Mouse (Mus musculus) cerebellum, postnatal 4 days (tissue): ENCODE measurements at regions not wholly inside any gene's neighbourhood (a gene's known extent, or its start where the extent isn't known, plus 50 kb on each side); places are given as distances from the start of the nearest gene placed in this dataset.
A peak's percentile ranks its signal among the peaks of the same experiment; 100 is the strongest.
"Not testable (repeated sequence)": the region's sequence is repeated elsewhere in the genome, so short reads cannot be mapped to it uniquely, and the experiment has no call there.

Experiments used
- DNase-seq, 2 experiments: peaks; one replicate each; pipeline ENCODE4 v3.0.0; 2022; ENCODE audit warnings: low spot score in 2 of 2, mixed read lengths in 1 of 2

DNA sequence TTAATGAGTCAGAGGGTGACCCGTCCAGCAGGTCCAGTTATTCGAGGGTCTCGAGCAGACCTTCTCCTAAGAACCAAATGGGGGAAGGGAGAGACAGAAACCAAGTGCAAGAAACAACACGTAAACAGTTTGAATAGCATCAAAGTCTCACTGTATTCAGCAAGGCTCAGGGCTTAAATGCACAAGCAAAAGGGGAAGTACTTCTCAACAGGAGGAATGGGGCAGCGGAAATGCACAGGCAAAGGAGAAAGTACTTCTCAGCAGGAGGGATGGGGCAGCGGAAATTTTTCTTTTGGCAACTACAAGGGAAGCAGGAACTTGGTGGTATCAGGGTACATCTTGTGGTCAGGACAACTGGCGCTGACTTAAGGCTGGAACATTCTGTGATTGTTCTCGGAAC lies 330.6 kb downstream of the 9430069I07Rik start:
- not testable (repeated sequence) for DNase-seq

GRCm38 (mm10) chr15:34025396-34025795 lies 332.3 kb downstream of the 9430069I07Rik start:
- no peak for DNase-seq

- DNase-seq = peak; percentile 66 to 80
These were observed 335.8 kb downstream of the 9430069I07Rik start for GRCm38 (mm10) chr15:34021857-34022256.

- peak in 1 of 2 experiments; percentile 24 for DNase-seq
These were observed 341.1 kb downstream of the 9430069I07Rik start for GRCm38 (mm10) chr15:34016397-34017156.

DNA sequence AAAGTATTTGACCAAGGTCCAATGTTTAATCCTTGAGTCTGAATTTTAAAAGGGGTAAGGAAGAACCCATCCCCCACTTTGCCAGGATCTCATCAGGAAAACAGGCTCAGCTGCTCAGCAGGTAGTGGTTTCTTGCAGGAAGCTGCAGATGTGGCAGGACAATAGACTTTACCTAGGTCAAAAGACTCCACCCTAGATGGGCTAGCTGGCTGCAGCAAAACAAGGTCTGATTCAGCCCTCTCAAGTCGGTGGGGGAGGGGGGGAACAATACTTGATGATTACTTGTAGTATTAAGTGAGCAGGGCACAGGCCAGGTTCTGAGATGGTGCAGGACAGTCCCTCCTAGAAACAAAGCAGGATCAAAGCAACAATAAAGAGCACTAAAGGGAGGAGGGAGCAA lies 349.1 kb downstream of the 9430069I07Rik start:
- no peak for DNase-seq

DNA sequence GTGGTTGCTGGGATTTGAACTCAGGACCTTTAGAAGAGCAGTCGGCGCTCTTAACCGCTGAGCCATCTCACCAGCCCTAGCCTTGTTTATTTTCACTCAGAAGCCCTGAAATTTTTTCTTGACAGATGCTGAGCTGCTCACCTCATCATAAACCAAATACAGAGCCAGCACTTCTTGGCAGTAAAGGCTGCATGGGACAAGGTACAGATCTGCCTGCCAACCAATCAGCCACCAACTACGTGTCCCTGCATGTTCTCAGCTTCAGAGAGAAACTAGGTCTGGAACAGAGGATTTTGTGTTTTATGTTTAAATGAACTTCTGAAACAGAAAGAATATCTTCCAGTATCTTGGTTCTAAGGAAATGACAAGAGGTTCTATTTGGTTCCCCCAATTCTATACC lies 365.3 kb downstream of the 9430069I07Rik start:
- DNase-seq = no peak

DNA sequence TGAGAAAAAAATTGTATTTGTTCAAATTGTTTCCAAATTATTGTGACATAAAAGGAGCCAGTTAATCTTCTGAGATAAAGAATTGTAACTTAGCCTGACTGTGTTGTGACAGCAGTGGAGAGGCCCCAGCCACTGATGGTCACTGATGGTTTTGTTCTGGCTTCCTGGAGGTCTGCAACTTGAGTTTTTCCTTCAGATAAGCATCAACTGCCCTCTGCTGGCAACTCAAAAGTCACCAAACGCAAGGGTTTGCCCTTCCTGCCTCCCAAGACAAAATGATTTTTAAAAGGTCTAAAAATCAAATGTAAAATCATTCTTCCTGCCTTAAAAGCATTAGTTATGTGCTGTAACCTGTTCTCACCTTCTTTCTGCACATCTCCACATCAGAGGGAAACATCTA lies 382.6 kb downstream of the 9430069I07Rik start:
- peak in 1 of 2 experiments; percentile 9 for DNase-seq

DNA sequence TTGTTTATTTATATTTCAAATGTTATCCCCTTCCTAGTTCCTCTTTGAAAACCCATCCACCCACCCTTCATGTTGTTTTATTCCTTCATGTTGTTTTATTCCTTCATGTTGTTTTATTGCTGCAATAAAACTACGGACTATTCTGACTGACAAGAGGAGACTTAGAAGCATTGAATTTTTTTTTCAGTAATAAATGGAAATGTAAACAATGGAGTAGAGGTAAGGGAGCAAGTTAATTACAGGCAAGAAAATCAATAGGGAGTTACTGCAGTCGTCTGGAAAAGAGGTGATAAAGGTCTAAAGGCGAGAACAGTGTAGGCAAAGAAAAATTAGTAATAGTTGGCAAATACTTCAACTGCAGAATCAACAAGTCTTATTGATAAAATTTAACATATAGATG lies 384.2 kb downstream of the 9430069I07Rik start:
- no peak for DNase-seq

DNA sequence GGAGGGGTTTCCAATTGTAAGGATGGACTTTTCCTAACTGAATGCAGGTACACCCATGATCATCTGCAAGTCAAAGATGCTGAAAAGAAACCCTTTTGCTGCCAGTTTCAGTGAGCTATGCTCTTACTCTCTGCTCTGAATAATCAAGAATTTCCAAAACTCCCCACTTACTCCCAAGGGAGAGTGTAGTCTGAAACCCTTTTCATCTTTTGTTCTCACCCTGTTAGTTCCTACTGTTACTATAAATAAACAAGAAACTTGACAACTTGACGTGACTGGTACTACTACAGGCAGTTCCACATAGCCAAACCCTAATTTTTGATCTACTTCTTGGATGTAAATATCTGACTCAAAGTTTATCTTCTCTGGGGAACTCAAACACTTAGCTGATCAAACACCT lies 388.3 kb downstream of the 9430069I07Rik start:
- DNase-seq = no peak

DNA sequence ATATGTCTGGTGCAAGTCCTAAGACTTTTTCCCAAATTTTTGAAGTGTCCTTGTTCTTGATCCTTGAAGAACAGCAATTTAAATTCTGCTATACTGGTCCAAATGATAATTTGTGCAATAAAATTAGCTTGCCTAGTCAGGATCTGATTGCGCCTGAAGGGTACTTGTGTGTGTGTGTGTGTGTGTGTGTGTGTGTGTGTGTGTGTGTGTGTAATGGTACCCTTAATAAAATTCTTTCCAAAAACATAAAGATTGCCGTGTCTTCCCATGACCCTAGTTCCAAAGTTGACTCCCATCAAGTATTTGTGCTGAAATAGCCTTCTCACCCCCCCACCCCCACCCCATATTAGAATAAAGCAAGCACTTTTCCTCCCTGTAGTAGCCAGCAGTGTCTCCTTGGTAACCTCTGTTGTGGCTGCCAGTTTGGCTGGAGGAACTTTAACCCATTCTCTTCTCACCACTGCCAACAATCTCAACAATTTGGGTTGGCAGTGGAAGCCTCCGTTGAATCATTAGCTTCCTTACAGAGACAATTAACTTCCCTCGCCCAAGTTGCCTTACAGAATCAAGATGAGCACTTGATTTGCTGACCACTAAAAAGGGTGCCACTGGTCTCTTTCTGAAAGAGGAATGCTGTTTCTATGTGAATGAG lies 422.5 kb downstream of the 9430069I07Rik start:
- DNase-seq = peak in 1 of 2 experiments; percentile 14

DNA sequence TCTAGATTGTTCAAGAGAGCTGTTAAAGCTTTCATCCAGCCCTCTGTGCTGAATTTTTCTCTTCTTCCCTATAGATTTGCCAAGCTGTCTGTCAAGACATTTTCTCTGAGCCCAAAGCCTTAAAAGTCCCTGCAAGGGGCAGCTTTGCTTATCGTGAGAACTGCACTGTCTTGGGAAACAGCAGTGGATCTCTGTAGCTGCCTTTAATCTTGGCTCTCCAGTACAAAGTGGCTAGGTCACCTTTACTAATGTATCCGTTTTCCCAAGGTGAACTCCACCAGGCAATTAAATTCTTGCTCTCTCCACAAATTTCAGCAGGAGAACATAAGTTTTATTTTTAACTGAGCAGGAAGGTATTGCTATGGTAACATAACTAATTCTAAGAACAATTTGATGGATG lies 431.2 kb downstream of the 9430069I07Rik start:
- no peak for DNase-seq

- DNase-seq = no peak
These were observed 433.4 kb downstream of the 9430069I07Rik start for GRCm38 (mm10) chr15:33924094-33924890.

DNA sequence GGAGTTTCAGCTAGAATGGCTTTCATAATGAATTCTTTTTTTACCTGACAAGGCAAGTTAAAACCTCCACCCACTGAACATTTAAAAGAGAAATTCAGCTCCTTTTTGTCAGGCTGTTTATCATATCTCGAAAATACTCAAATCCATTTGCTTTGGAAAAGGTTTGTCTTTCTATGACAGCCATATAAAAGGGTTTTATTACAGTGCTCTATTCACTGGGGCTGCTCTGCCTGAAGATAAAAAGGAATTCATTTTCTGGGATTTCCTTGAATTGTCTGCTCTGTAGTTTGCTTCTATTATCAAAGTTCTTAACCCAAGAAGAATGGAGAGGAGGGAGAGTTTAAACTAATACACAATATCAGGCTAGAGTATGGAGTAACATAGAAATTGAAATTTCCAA lies 442.8 kb downstream of the 9430069I07Rik start:
- no peak for DNase-seq

DNA sequence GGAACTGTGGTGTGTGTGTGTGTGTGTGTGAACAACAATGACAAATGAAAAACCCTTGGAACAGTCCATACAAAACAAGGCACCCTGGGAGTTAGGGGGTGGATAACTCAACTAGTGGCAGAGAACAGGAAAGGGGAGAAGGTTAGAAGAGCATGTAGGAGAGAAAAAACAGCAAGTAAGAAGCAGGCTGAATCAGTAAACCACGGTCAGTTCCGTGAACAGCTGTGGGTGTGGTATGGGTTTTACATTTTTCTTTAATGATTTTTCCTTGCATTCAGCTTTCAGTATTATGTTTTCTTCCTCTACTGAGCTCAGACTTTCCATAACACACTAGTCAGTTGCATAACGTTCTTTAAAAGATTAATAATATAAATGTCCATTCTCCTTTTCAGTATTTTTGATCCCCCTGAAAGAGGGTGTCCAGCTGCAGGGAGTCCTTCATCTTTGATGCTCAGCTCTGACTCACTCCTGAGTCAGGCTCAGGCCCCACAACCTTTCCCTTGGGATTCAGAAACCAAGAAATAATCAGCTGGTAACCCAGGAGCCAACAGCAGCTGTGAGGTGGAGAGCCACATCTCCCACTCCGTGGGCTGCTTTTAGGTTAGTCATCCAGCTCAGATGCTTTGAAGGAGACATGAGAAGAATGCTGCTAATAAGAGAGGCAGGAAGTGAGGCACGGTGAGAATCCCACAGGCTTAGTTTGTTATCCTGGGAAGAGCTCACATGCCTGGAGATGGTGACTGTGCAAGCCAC lies 450.8 kb downstream of the 9430069I07Rik start:
- no peak for DNase-seq

GRCm38 (mm10) chr15:33896076-33896475 lies 461.6 kb downstream of the 9430069I07Rik start:
- DNase-seq = no peak

DNA sequence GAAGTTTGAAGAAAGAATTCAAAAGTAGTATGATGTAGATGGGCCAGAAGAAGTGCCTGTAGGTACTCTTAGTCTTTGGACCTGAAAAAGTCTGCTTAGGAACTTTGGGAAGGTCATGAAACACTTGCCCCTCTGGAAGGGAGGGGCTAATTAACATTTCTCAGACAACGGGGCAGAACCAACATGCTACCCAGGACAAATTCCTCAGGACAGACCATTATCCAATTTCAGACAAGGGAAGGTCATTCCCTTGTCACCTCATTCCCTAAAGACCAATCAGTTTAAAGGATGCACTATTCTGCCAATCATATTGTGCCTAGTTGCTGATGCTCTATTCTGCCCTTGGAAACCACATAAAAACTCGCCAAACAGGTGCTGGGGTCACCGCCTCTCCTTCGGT lies 467.1 kb downstream of the 9430069I07Rik start:
- DNase-seq = no peak

- no peak for DNase-seq
These were observed 468.8 kb downstream of the 9430069I07Rik start for GRCm38 (mm10) chr15:33888865-33889368.

GRCm38 (mm10) chr15:33862224-33862752 lies 495.4 kb downstream of the 9430069I07Rik start:
- no peak for DNase-seq

DNA sequence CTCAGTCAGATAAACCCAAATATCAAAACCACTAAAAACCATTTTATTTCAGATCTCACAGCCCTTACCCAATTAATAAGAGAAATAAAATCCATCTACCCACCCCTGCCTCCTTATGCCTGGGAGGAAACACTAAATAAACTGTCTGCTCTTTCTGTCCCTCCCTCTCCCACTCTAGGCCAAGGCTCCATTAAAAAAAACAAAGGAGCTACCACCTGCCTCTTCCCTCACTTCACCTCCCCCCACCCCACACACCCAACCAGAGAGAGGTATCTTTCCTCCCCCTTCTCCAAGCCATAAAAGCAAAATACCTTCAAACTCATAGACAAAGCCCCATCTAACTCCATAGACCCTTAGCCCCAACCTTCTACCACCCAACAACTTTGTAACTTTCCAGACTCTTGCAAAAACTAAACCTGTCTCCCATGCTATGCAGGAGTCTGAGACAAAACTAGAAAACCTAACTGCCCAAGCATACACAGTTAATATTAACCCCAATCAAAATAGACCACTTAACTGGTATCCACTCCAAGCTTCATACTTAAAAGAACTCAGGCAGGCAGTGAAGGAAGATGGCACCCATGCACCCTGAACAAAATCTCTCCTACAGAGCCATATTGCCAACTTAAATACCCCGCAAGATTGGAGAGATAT lies 532.1 kb downstream of the 9430069I07Rik start:
- no peak for DNase-seq

- DNase-seq = no peak
These were observed 532.8 kb downstream of the 9430069I07Rik start for GRCm38 (mm10) chr15:33824826-33825225.

GRCm38 (mm10) chr15:33780960-33781359 lies 576.7 kb downstream of the 9430069I07Rik start:
- no peak for DNase-seq
